Mouse (Mus musculus): ENCODE measurements at regions not wholly inside any gene's neighbourhood (a gene's known extent, or its start where the extent isn't known, plus 50 kb on each side); places are given as distances from the start of the nearest gene placed in this dataset.
A peak's percentile ranks its signal among the peaks of the same experiment; 100 is the strongest.

DNA sequence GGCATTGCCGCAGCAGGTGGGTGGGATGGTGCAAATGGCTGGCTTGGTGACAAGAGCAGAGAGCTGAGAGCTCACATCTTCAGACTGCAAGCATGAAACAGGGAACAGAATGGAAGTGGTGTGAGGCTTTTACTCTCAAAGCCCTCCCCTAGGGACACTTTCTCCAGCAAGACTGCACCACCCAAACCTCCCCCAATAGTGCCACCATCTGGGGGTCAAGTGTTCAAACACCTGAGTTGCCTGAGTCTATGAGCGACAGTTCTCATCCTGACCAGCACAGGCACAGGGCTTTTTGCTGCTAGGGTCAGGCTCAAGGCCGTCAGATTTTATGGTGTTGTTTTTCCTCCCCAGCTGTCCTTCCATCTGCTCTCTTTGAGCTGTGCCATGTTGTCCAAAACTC is 337.9 kb upstream of the Eif4g2 start:
- Histone ChIP-seq H3K9ac (ENCODE audit: low read length) (no peak overlapping the region), H3K27ac (ENCODE audit: low read length) (no peak overlapping the region), H3K4me3 (ENCODE audit: low read length) (no peak overlapping the region), H3K4me2 (ENCODE audit: low read depth, low read length) (no peak overlapping the region), H3K4me1 (ENCODE audit: control insufficient read depth, insufficient read depth, low read length) (no peaks in the 10 kb centered on the region), H3K9me3 (replicated peaks; ENCODE audit: control insufficient read depth, low read length) (no peaks in the 10 kb centered on the region), H3K36me3 (ENCODE audit: control insufficient read depth, insufficient read depth) (no peaks in the 10 kb centered on the region), H3K27me3 (ENCODE audit: control insufficient read depth, insufficient read depth, low read length) (no peaks in the 10 kb centered on the region)
- no peak for ATAC-seq (replicated peaks; ENCODE audit: extremely low read depth, insufficient read depth, low FRiP score)
- 87% methylated on average over 3 of the region's 3 CpGs for WGBS

DNA sequence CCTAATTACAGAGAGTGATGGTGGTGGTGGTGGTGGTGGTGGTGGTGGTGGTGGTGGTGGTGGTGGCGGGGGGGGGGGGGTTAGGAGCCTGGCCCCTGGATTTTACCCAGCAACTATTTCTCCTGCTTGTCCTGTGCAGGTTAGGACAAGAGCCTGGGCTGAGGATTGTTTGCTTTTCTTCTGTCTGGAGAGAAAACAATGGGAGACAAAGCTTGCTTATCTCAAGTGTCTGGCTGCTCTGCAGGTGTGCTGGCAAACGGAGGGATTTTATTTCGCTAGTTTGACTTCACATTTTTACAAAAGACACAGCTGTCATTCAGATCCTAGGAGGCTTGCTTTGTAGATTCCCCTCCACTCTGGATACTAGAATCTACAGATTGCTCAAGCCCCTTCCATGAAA is 334.9 kb upstream of the Eif4g2 start:
- H3K4me1 ChIP-seq (ENCODE audit: control insufficient read depth, insufficient read depth, low read length): no peaks in the 10 kb centered on the region; the same call in 1 of the 2 replicates
- H3K9me3 ChIP-seq (replicated peaks; ENCODE audit: control insufficient read depth, low read length): no peaks in the 10 kb centered on the region
- no peak overlapping the region for H3K4me2 ChIP-seq (ENCODE audit: low read depth, low read length)
- no peak overlapping the region for H3K9ac ChIP-seq (ENCODE audit: low read length)
- WGBS: 20% methylated on average over 2 of the region's 3 CpGs
- H3K36me3 ChIP-seq (ENCODE audit: control insufficient read depth, insufficient read depth): no peaks in the 10 kb centered on the region
- H3K27me3 ChIP-seq (ENCODE audit: control insufficient read depth, insufficient read depth, low read length): no peaks in the 10 kb centered on the region
- no peak for ATAC-seq (replicated peaks; ENCODE audit: extremely low read depth, insufficient read depth, low FRiP score)
- H3K27ac ChIP-seq (ENCODE audit: low read length): no peak overlapping the region
- no peak overlapping the region for H3K4me3 ChIP-seq (ENCODE audit: low read length)

DNA sequence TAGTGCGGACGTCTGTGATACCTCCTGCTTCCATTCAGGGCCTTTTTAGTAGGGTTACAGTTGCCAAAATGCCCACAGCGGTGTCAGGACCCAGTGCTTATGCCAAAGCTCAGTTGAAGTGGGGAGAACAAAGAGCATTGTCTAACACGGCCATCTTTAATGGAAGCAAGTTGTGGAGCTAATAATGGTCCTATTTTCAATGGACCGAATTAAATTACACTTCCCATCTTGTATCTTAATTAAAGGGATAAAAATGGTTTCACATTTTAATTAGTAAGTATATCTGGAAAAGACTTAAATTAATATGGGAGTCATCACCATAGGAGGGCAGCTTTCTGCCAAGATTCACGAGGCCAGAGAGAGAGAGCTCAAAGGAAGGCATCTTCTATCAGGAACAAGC is 333.2 kb upstream of the Eif4g2 start:
- WGBS: 84% methylated on average over 6 of the region's 6 CpGs
- no peak overlapping the region for H3K4me2 ChIP-seq (ENCODE audit: low read depth, low read length)
- ATAC-seq (replicated peaks; ENCODE audit: extremely low read depth, insufficient read depth, low FRiP score): no peak
- H3K4me1 ChIP-seq (ENCODE audit: control insufficient read depth, insufficient read depth, low read length): no peaks in the 10 kb centered on the region; the same call in 1 of the 2 replicates
- H3K27me3 ChIP-seq (ENCODE audit: control insufficient read depth, insufficient read depth, low read length): no peaks in the 10 kb centered on the region
- no peaks in the 10 kb centered on the region for H3K36me3 ChIP-seq (ENCODE audit: control insufficient read depth, insufficient read depth)
- H3K9ac ChIP-seq (ENCODE audit: low read length): no peak overlapping the region
- no peak overlapping the region for H3K27ac ChIP-seq (ENCODE audit: low read length)
- no peaks in the 10 kb centered on the region for H3K9me3 ChIP-seq (replicated peaks; ENCODE audit: control insufficient read depth, low read length)
- H3K4me3 ChIP-seq (ENCODE audit: low read length): no peak overlapping the region

DNA sequence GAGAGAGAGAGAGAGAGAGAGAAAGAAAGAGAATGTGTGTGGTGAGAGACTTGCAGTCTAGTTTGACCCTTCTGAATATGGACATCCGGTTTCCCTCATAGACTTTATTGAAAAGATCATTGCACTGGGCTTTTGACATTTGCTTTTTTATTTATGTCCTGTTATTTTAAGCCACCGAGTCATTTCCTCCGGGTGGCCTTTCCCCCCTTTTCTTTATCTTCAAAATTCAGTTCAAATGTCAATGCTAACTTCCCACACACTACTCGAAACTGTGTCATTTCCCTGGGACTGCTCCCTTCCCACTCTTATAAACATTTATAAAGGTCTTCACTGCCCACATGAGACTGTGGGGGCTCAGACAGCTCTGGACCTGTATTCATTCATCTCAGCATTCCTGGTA is 330.9 kb upstream of the Eif4g2 start:
- Histone ChIP-seq H3K4me1 (ENCODE audit: control insufficient read depth, insufficient read depth, low read length) (no peaks in the 10 kb centered on the region; the same call in 1 of the 2 replicates), H3K36me3 (ENCODE audit: control insufficient read depth, insufficient read depth) (no peaks in the 10 kb centered on the region), H3K27me3 (ENCODE audit: control insufficient read depth, insufficient read depth, low read length) (no peaks in the 10 kb centered on the region), H3K9me3 (replicated peaks; ENCODE audit: control insufficient read depth, low read length) (no peaks in the 10 kb centered on the region), H3K27ac (ENCODE audit: low read length) (0 out of 2 replicates have a peak overlapping the region, but pooled peaks have one; percentile 11), H3K4me2 (ENCODE audit: low read depth, low read length) (no peak overlapping the region), H3K9ac (ENCODE audit: low read length) (no peak overlapping the region), H3K4me3 (ENCODE audit: low read length) (no peak overlapping the region)
- ATAC-seq (replicated peaks; ENCODE audit: extremely low read depth, insufficient read depth, low FRiP score): no peak
- 42% methylated on average over 4 of the region's 4 CpGs for WGBS

DNA sequence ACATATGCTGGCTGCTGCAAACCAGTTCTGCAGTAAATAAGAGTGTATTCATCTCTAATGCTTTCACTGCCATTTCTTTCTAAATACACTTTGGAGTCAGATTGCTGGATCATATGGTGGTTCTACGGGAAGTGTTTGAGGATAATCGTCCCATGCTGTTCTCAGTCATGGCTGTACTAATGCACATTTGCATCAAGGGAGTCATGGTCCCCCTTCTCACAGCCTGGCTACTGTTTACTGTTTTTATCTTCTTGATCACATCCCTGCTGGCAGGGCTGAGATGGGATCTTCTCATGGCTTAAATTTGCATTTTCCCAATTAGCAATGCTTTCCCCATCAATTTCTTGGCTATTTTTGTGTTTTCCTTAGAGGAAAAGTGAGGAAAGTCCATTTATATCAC is 330.1 kb upstream of the Eif4g2 start:
- 78% methylated on average over 2 of the region's 2 CpGs for WGBS
- H3K27ac ChIP-seq (ENCODE audit: low read length): no peak overlapping the region
- no peak overlapping the region for H3K4me3 ChIP-seq (ENCODE audit: low read length)
- no peaks in the 10 kb centered on the region for H3K9me3 ChIP-seq (replicated peaks; ENCODE audit: control insufficient read depth, low read length)
- H3K27me3 ChIP-seq (ENCODE audit: control insufficient read depth, insufficient read depth, low read length): no peaks in the 10 kb centered on the region
- no peaks in the 10 kb centered on the region; the same call in 1 of the 2 replicates for H3K4me1 ChIP-seq (ENCODE audit: control insufficient read depth, insufficient read depth, low read length)
- no peaks in the 10 kb centered on the region for H3K36me3 ChIP-seq (ENCODE audit: control insufficient read depth, insufficient read depth)
- no peak overlapping the region for H3K4me2 ChIP-seq (ENCODE audit: low read depth, low read length)
- ATAC-seq (replicated peaks; ENCODE audit: extremely low read depth, insufficient read depth, low FRiP score): no peak
- H3K9ac ChIP-seq (ENCODE audit: low read length): no peak overlapping the region

DNA sequence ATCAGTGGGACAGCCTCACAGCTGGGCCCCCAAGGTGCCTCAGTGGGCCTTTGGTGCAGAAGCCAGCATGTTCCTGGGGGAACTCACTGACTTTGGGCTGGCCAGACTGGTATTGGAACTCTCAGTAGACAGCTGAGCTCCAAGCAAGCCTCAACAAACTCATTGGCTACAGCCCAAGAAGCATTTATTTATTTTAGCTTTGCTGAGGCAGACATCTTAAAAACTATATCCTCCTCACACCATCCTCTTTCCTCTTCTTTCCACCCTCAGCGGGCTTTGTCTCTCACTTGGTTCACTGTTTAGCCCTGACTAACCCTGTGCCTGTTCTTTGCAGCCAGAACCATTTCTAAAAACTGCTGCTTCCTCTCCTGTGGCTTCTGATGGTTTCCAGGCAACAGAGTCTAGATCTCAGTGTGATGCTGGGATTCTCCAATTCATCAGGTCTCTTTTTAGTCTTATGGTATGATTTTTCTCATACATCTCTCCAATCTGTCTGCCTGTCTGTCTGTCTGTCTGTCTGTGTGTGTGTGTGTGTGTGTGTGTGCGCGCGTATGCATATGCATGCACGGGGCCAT is 328.6 kb upstream of the Eif4g2 start:
- Histone ChIP-seq H3K27me3 (ENCODE audit: control insufficient read depth, insufficient read depth, low read length) (no peaks in the 10 kb centered on the region), H3K4me3 (ENCODE audit: low read length) (no peak overlapping the region), H3K27ac (ENCODE audit: low read length) (no peak overlapping the region), H3K4me2 (ENCODE audit: low read depth, low read length) (no peak overlapping the region), H3K9ac (ENCODE audit: low read length) (no peak overlapping the region), H3K9me3 (replicated peaks; ENCODE audit: control insufficient read depth, low read length) (no peaks in the 10 kb centered on the region), H3K36me3 (ENCODE audit: control insufficient read depth, insufficient read depth) (no peaks in the 10 kb centered on the region), H3K4me1 (ENCODE audit: control insufficient read depth, insufficient read depth, low read length) (no peaks in the 10 kb centered on the region; the same call in 1 of the 2 replicates)
- ATAC-seq (replicated peaks; ENCODE audit: extremely low read depth, insufficient read depth, low FRiP score): no peak
- WGBS: 83% methylated on average over 5 of the region's 5 CpGs

DNA sequence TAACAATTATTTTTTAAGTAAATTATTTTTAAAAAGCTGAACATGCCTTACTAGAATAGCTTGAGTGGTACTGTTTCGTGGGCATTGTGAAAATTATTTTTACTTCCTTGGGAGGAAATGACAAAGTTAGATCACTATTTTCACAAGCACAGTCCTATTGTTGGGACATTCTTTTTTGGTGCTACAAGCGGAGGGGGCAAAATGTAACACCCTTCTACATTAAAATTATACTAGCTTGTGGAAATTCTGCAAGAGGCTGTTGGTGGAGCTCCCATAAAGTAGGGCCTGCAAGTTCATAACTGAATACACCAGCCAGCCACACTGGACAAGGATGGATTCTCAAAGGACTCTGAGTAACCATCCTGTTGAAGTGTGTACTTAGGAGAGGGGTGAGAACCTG is 313.1 kb upstream of the Eif4g2 start:
- Histone ChIP-seq H3K9ac (ENCODE audit: low read length) (no peak overlapping the region), H3K27me3 (ENCODE audit: control insufficient read depth, insufficient read depth, low read length) (no peaks in the 10 kb centered on the region), H3K4me2 (ENCODE audit: low read depth, low read length) (no peak overlapping the region), H3K4me1 (ENCODE audit: control insufficient read depth, insufficient read depth, low read length) (no peaks in the 10 kb centered on the region), H3K36me3 (ENCODE audit: control insufficient read depth, insufficient read depth) (no peaks in the 10 kb centered on the region), H3K9me3 (replicated peaks; ENCODE audit: control insufficient read depth, low read length) (no peaks in the 10 kb centered on the region), H3K4me3 (ENCODE audit: low read length) (no peak overlapping the region), H3K27ac (ENCODE audit: low read length) (no peak overlapping the region)
- WGBS: 73% methylated on average over 2 of the region's 2 CpGs
- no peak for ATAC-seq (replicated peaks; ENCODE audit: extremely low read depth, insufficient read depth, low FRiP score)

DNA sequence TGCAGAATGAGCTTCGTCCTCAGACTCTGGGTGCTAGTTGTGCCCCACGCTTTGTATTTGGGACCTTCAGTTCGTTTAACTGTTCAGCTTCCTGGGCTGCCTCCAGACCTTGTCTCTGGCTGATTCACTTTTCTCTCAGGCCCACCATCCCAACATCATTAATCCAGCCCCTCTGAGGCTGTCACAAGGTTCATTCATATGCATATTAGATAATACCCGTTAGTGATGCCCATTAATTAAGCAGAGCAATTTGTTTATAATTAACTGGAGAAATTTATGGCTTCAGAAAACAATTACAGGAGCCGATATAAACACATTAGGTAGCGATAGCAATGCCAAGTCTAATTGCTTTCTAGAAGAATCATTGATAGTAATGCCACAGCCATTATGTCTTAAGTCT is 312.3 kb upstream of the Eif4g2 start:
- whole genome bisulfite sequencing: 82% methylated on average over 6 of the region's 6 CpGs
- H3K4me2 ChIP-seq (ENCODE audit: low read depth, low read length): no peak overlapping the region
- no peak for ATAC-seq (replicated peaks; ENCODE audit: extremely low read depth, insufficient read depth, low FRiP score)

DNA sequence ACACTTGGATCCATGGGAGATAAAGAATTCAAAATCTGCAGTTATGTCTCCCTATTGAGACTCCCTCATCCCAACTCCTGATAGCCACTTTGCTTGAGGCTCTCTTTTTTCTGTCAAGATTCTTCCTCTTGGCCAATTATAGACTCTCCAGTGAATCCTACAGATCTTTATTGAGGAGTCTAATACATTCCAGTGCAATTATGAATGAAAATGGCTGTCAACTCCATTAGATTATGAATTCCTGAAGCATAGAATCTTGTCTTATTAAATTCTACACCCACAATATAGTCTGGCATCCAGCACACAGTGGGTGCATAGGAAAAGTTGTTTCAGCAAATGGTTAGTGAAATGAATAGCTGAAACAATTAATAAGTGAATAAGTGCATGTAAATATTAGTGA is 311.0 kb upstream of the Eif4g2 start:
- ATAC-seq (replicated peaks; ENCODE audit: extremely low read depth, insufficient read depth, low FRiP score): no peak
- Histone ChIP-seq H3K27me3 (ENCODE audit: control insufficient read depth, insufficient read depth, low read length) (no peaks in the 10 kb centered on the region), H3K9ac (ENCODE audit: low read length) (no peak overlapping the region), H3K4me3 (ENCODE audit: low read length) (no peak overlapping the region), H3K9me3 (replicated peaks; ENCODE audit: control insufficient read depth, low read length) (no peaks in the 10 kb centered on the region), H3K36me3 (ENCODE audit: control insufficient read depth, insufficient read depth) (no peaks in the 10 kb centered on the region), H3K4me2 (ENCODE audit: low read depth, low read length) (no peak overlapping the region), H3K4me1 (ENCODE audit: control insufficient read depth, insufficient read depth, low read length) (no peaks in the 10 kb centered on the region), H3K27ac (ENCODE audit: low read length) (no peak overlapping the region)

More for the DNA sequence above, 312.3 kb upstream of the Eif4g2 start:
- Histone ChIP-seq H3K27me3 (ENCODE audit: control insufficient read depth, insufficient read depth, low read length) (no peaks in the 10 kb centered on the region), H3K4me1 (ENCODE audit: control insufficient read depth, insufficient read depth, low read length) (no peaks in the 10 kb centered on the region), H3K36me3 (ENCODE audit: control insufficient read depth, insufficient read depth) (no peaks in the 10 kb centered on the region), H3K27ac (ENCODE audit: low read length) (no peak overlapping the region), H3K9ac (ENCODE audit: low read length) (no peak overlapping the region), H3K9me3 (replicated peaks; ENCODE audit: control insufficient read depth, low read length) (no peaks in the 10 kb centered on the region), H3K4me3 (ENCODE audit: low read length) (no peak overlapping the region)
